Mouse (Mus musculus): ENCODE results near the gene Inppl1.

Gene Inppl1

GRCm38 (mm10) chr7:101844186-101844585, 6.2 kb upstream of the Inppl1 start:
- DNase-seq (ENCODE audit: low spot score), result no peak

GRCm38 (mm10) chr7:101837154-101837605, 849 bp downstream of the Inppl1 start:
- DNase-seq (ENCODE audit: low spot score), result no peak

- peak; percentile 90 for DNase-seq (ENCODE audit: low spot score)
Measured at GRCm38 (mm10) chr7:101836271-101837153, 1.5 kb downstream of the Inppl1 start.

GRCm38 (mm10) chr7:101835457-101836109, 2.4 kb downstream of the Inppl1 start:
- DNase-seq (ENCODE audit: low spot score), result no peak

- no peak for DNase-seq (ENCODE audit: low spot score)
Measured at GRCm38 (mm10) chr7:101834903-101835302, 3.1 kb downstream of the Inppl1 start.

GRCm38 (mm10) chr7:101833916-101834584, 4.0 kb downstream of the Inppl1 start:
- no peak for DNase-seq (ENCODE audit: low spot score)

- no peak for DNase-seq (ENCODE audit: low spot score)
Measured at GRCm38 (mm10) chr7:101833352-101833751, 4.7 kb downstream of the Inppl1 start.

- no peak for DNase-seq (ENCODE audit: low spot score)
Measured at GRCm38 (mm10) chr7:101832372-101832771, 5.7 kb downstream of the Inppl1 start.

GRCm38 (mm10) chr7:101831437-101831836, 6.6 kb downstream of the Inppl1 start:
- DNase-seq (ENCODE audit: low spot score), result no peak

- no peak for DNase-seq (ENCODE audit: low spot score)
Measured at GRCm38 (mm10) chr7:101830373-101830772, 7.7 kb downstream of the Inppl1 start.

GRCm38 (mm10) chr7:101823758-101824630, 14.0 kb downstream of the Inppl1 start:
- DNase-seq (ENCODE audit: low spot score), result no peak

GRCm38 (mm10) chr7:101822836-101823757, 14.9 kb downstream of the Inppl1 start:
- DNase-seq (ENCODE audit: low spot score), result peak; percentile 70

- DNase-seq (ENCODE audit: low spot score), result peak; percentile 89
Measured at GRCm38 (mm10) chr7:101821571-101822501, 16.2 kb downstream of the Inppl1 start.

- peak; percentile 59 for DNase-seq (ENCODE audit: low spot score)
Measured at GRCm38 (mm10) chr7:101820295-101821030, 17.6 kb downstream of the Inppl1 start.

GRCm38 (mm10) chr7:101817861-101818401, 20.1 kb downstream of the Inppl1 start, which contains the start of gene Phox2a:
Gene Phox2a (plus strand): TSS chr7:101818313.
- DNase-seq (ENCODE audit: low spot score), result peak; percentile 45

- DNase-seq (ENCODE audit: low spot score), result no peak
Measured at GRCm38 (mm10) chr7:101777053-101777452, 61.0 kb downstream of the Inppl1 start.

GRCm38 (mm10) chr7:101772687-101773086, 65.3 kb downstream of the Inppl1 start:
- DNase-seq (ENCODE audit: low spot score), result peak; percentile 11
